Mouse (Mus musculus): ENCODE measurements around the gene Mybl2. TPM values are rescaled to one million over a fixed set of nuclear protein-coding genes. Genes with fewer than 3 reads are reported as not detected.

The Mybl2 gene
- total RNA-seq, 2 experiments from 2014 or later: 4.3 to 5.7 TPM

DNA sequence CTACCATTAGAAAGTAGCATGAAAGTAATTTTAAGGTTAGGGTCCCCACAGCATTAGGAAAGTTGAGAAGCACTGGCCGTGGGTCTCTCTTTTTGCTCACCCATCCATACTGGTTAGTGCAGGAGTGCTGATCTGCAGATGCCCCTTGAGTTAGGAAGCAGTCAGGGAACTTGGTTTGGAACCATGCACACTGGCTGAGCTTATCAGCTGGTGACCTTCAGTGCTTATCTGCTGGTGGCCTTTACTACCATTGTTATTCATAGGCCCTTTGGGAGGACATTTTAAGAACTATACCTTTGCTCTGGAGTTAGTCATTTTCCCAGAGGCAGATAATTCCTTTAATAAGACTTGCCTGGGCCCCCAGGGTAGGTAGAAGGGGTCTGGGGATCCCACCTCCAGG lies 12.7 kb downstream of the Mybl2 start:
- intact Hi-C loops (cut with DNase I): no loop called here

DNA sequence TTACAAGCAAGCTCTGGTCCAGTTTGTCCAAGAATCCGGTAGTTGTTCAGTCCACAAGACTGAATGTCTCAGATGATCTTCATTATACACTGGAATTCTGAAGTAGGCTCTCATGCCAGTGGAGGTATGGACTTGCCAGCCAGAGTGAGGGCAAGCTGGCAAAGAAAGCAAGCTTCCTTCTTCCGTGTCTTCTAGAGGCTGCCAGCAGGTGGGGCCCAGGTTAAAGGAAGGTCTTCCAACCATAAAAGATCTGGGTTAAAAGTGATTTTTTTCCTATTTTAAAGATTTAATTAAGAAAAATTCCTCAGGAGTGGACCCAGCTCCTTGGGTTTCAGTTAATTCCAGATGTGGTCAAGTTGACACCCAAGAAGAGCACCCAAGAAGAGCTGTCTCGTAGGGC lies 15.7 kb downstream of the Mybl2 start:
- no peak for DNase-seq
- intact Hi-C loops (cut with DNase I): no loop called here

More for the DNA sequence above, 12.7 kb downstream of the Mybl2 start:
- no peak for DNase-seq

DNA sequence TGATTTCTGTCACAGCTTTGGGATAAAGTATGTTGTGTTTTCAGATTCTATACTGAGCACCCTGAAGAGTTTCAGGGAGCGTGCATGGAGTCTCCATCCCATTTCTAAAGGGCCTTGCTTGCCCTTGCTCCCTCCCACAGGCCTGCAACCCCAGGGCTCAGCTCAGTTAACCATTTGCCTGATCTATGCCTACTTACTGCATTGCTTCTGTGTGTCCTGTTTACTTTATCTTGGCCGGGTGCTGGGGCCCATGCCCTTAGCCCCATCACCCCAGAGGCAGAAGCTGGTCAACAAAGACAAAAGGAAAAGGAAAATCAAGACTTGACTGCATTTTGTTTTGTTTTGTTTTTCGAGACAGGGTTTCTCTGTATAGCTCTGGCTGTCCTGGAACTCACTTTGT lies 17.1 kb downstream of the Mybl2 start:
- intact Hi-C loops (cut with DNase I): no loop called here
- DNase-seq: no peak

DNA sequence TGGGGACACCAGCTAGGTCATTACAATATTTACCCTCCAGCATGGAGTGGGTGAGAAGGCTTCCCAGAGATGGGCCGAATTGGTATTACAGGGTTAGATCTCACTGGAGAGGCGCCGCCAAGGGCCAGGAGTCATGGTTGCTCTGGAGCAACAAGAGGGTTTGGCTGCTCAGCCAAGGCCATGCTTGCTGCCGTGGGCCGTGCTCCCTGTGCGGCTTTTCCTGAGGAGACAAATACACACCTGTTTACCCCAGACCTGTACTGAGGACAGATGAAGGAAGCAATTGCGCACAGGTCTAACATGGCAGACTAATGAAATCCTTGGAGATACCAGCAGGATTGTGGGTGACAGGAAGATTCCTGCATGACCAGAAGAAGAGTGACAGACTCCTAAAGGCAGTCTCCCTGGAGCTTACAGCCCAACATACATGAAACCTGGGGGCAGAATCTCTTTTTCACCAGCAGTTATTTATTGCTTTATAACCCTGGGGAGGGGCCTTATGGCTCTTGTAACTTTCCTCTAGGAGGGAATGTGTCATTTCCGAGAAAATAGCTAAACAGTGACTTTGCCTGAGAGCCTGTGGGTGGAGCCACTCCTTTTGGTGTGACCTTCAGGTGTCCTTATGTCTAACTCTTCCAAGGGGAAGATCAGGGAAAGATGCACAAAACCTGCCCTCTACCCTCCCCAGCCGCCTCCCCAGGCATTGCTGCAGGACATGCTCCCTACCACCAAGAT lies 18.7 kb downstream of the Mybl2 start:
- intact Hi-C loops (cut with DNase I): no loop called here
- no peak for DNase-seq

DNA sequence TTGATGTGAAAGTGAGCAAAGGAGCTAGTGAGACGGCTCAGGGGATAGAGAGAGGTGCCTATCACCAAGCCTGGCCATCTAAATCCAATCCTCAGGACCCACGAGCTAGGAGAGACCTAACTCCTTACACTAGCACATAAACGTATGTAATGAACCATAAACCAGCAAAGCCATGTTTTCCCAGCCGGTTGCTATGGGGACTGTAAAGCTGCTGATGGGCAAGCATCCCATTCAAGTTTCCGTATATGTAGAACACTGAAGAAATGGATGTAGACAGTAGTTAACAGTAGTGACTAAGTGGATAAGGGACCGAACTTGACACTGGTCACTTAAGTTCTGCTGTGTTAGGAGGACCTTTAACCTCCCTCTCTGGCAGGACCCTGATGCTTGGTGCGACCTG lies 19.5 kb downstream of the Mybl2 start:
- DNase-seq: no peak
- intact Hi-C loops (cut with DNase I): no loop called here

DNA sequence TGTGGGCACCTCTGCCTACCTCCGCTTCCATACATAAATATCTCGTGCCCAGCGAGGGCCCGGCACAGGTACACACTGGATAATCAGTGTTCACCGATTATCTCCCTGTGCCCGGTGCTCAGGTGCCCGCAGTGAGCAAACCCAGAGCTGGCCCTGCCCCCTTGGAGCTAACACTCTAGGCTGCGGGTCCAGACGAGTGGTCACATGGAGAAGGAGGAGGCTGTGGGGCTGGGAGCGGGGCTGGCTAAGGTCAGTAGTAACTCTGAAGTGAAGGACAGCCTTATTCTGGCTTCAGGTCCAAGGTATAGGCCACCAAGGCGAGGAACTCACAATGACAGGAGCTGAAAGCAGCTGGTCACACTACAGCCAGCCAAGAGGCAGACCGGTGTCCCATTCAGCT lies 20.3 kb downstream of the Mybl2 start:
- no peak for DNase-seq
- intact Hi-C loops (cut with DNase I): no loop called here

DNA sequence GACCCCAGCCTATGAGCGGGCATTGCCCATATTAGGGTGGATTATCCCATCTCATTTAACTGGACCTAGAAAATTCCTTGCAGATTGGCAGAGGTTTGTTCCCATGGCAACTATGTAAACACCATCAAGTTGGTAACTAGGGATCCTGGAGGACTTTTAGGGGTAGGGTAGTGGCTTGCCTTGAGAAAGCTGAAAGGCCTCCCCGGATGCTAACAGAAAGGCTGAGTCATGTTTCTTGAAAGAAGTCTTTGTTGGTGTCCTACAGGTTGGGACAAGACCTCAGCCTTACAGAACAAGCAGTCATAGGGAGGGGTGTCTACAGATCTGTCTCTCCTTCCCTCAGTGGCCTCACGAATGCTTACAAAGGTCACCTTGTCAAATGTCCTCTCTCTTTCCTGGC lies 20.7 kb downstream of the Mybl2 start:
- intact Hi-C loops (cut with DNase I): no loop called here

DNA sequence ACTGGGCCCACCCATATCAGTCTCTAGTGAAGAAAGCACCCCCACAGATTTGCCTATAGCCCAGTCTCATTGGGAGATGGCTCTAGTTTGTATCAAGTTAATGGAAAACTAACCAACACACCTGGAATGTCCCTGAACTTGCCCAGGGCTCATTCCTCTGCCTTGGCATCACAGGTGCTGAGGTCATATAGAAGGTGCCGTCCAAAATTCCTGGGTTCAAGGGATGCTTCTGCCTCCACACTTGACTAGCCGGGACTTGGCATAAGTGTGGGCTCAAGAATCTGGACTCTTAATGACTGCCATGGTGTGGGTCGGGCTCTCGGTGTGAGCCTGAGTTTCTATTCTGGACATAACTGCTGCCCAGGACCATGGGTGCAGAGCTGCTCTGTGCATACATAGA lies 24.6 kb downstream of the Mybl2 start:
- intact Hi-C loops (cut with DNase I): no loop called here
- DNase-seq: no peak

More for the DNA sequence above, 20.7 kb downstream of the Mybl2 start:
- no peak for DNase-seq

DNA sequence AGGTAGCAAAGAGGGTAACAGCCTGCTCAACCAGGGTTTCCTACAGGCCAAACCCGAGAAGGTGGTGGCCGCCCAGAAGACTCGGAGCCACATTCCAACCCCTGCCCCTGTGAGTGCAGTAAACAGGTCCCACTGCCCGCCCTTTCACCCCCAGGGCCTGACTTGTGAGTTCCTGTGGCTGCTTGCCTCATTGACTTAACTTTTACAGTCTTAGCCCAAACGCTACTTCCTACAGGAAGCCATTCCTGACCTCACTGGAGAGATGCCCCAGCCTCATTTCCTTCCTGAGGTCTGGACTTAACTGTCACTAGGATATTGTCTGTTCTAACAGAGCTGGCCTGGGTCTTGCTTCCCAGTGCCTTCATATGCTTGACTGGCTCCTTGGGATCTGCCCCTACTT lies 28.1 kb downstream of the Mybl2 start:
- no peak for DNase-seq
- intact Hi-C loops (cut with DNase I): no loop called here

DNA sequence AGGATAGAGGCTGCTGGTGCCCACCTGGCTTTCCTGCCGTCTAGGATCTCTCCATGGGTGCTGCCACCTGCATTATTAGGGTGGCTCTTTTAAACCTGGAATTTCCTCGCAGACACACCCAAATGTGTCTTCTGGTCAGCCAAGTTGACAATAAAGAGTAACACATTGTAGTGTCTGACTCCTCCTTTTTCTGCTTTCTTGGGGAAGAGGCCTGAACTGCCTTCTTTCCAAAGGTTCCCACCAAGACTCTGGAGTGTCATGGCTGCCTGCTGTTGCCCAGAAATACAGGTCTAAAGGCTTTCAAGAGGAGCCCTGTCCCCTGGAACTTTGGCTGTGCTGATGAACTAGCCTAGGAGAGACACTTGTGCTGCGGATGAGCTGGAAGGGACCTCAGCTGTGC lies 30.0 kb downstream of the Mybl2 start:
- intact Hi-C loops (cut with DNase I): no loop called here
- DNase-seq: no peak

DNA sequence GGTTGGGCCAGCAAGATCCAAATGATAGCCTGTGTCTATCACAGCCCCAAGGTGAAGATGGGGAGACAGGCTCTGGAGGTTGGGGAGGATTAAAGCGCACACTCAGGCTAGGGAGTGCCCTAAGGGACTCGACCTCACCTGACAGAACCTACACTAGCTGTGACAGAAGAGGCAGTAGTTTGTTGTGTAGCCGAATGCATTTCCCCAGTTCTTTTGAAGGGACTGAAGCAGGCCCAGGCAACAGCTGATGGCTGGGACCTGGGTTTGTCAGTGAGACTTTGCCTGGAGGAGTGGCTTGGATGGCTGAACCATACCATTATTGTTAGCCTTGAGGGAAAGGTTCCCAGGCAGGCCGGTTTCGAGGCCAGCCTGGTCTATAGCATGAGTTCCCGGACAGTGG lies 30.6 kb downstream of the Mybl2 start:
- DNase-seq: no peak
- intact Hi-C loops (cut with DNase I): no loop called here

DNA sequence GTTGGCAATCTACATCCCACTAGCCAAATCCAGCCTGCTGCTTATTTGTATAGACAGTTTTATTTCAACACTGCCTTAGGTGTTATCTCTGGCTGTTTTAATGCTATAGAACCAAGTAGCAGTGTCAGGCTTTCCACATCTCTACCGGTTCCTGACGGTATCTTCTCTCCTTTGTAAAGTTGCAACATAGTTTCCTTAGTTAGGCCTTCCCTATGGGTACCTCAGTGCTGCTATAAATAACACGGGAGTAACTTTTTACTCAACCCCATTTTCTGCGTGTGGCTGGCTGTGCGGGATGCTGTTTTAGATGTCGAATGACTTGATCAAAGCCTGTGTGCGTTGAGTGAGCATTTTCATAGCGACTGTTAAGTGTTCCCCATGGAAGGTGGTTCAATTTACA lies 32.1 kb downstream of the Mybl2 start:
- DNase-seq: no peak
- intact Hi-C loops (cut with DNase I): no loop called here

DNA sequence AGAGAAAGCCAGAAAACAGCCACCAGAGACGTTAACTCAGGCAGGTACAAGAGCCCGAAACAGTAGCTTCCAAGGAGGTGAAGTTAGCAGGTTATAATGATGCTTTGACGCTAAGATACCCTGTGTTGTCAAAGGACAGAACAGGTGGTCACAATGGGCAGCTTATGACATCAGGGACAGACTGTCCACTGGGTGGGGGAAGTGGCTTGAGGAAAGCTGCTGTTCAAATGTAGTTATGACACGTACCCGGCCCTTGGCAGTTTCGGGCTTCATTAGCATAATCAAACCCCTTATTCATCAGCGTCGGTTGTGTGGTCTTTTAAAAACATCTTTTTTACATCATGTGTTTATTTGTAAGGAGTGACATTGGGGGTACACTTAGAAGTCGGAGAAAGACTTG lies 33.2 kb downstream of the Mybl2 start, which contains the start of gene Gtsf1l:
Gene Gtsf1l, minus strand, starts transcription at position 128 of the 400 bp plus-strand sequence.
- DNase-seq: no peak
- intact Hi-C loops (cut with DNase I): no loop called here

DNA sequence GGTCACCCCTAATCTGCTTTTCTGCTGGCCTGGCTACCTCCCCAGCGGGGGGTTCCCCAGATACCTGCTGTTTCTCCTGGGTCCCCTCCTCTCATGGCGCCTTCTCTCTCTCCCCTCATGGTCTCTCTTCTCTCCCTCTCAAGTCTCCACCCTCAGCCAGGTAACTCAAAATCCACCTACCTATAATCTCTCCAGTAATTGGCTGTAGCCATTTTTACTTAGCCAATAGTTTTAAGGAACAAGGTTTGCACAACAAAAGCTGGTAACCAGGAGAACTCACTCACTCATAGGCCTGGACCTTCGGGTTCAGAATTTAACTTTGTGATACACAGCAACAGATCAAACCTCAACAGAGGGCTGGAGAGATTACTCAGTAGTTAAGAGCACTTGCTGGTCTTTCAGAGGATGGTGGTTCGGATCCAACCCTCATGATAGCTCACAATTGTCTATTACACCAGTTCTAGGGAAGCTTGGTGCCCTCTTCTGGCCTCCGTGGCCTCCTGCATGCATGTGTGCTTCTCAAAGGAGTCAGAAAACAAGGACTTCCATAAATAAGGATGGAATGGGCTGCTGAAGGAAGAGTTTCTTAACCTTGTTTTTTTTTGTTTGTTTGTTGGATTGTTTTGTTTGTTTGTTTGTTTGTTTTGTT lies 35.1 kb downstream of the Mybl2 start:
- no peak for DNase-seq
- intact Hi-C loops (cut with DNase I): no loop called here

DNA sequence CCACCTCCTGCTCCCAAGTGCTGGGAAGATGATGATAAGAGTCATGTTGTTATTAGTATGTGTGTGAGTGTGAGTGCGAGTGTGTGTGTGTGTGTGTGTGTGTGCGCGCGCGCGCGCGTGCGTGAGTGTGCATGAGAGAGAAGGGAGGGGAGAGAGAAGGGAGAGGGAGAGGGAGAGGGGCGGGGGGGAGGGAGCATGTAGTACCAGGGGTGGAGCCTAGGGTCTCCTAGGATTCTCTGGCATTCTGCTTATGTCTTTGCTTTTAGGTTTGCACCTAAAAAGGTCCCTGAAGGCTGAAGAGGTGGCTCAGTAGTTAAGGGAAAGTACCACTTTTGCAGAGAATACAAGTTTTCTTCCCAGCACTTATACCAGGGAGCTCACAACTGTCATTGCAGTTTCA lies 40.4 kb downstream of the Mybl2 start:
- DNase-seq: no peak
- intact Hi-C loops (cut with DNase I): no loop called here

DNA sequence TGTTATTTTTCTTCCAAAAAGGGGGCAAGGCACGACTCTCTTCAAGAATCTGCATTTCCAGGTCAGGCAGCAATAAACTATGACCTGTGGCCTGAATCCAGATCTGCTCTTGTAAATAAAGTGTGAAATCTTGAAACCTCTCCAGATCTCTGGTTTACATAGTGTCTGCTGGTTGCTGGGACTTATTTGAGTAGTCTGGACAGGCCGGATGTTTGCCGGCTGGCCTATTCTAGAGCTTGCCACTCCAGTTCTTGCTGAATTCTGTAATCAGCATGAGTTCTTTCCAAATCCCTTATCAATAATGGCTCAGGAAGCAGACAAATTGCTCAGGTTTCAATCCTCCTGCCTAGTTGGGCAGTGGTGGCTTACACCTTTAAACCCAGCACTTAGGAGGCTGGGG lies 41.3 kb downstream of the Mybl2 start:
- intact Hi-C loops (cut with DNase I): no loop called here
- DNase-seq: no peak

DNA sequence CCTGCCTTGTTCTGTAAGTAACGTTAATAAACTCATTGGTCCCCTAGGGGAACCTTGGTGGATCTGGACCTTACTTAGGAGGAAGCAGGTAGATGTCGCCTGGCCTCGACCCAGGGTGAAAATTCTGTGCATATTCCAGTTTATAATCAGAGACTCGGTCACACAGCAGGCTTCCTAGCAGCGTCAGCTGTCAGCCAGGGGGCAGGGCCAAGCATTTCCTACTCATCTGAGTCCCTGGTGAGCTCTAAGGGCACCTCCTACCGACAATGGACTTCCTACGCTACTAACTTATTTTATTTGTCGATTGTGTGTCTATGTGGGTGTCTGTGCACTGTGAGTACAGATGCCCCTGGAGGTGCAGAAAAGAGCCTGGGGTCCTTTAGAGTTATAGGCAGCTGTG lies 45.4 kb downstream of the Mybl2 start:
- intact Hi-C loops (cut with DNase I): no loop called here
- no peak for DNase-seq

DNA sequence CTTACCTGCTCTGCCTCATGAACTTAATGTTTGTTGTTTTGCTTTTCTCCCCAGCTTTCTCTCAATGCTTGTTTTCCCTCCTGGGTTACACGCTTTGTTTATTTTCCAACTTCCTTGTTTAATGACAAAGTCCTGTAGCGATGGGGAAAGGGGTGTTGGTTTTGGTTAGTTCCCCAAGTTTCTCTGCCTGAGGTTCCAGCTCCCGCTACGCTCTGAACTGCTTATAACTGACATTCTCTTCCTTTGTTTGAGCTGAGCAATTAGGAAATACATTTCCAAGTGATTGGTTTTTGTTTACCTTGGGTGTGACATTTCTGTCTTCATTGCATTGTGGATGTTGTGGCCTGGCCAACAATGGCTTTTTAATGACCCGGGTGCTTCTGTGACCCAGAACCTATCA lies 46.1 kb downstream of the Mybl2 start:
- intact Hi-C loops (cut with DNase I): no loop called here
- no peak for DNase-seq

DNA sequence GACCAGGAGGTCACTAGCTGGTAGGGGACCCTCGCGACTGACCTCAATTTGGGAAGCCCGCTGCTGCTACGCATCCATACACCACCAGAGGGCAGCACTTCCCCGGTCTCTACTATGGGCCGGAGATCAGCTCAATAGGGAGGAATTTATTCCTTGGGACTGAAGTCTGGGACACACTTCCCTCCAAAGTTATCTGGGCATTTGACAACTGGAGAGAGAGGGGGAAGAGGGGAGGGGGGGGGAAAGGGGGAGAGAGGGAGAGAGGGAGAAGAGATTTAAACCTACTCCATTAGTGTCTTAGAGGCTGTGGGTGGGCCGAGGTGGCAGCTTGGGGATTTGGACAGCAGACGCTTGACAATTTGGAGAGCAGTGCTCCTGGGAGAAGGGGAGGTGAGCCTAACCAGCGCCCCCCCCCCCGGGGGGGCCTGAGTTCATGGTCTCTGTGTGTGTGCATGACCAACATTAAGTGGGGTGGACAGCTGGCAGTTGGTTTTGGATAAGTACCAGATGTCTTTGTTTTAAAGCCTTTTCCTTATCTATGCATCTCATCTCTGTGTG lies 47.2 kb downstream of the Mybl2 start:
- intact Hi-C loops (cut with DNase I): loop anchor here (1.0 kb wide), 1 partner anchor 229 kb away; no protein-coding TSS in a partner anchor
- DNase-seq: peak; percentile 77

DNA sequence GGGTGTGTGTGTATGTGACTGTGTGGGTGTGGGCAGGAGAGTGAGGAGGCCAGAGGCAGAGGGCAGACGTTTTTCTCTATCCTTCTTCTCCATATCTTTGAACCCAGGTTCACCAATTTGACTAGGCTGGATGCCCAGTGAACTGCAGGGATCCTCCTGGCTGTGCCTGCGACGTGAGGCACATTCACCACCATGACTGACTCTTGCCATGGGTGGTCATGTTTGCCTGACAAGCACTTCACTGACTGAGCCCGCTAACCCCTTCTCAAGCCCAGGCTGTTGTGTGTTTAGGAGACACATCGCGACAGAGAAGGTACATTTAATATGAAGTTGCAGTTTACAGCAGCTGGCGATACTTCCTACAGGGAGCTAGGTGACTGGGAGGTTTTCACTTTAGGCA lies 47.7 kb downstream of the Mybl2 start:
- intact Hi-C loops (cut with DNase I): loop anchor here (1.0 kb wide), 1 partner anchor 228 kb away; no protein-coding TSS in a partner anchor
- DNase-seq: peak; percentile 35

DNA sequence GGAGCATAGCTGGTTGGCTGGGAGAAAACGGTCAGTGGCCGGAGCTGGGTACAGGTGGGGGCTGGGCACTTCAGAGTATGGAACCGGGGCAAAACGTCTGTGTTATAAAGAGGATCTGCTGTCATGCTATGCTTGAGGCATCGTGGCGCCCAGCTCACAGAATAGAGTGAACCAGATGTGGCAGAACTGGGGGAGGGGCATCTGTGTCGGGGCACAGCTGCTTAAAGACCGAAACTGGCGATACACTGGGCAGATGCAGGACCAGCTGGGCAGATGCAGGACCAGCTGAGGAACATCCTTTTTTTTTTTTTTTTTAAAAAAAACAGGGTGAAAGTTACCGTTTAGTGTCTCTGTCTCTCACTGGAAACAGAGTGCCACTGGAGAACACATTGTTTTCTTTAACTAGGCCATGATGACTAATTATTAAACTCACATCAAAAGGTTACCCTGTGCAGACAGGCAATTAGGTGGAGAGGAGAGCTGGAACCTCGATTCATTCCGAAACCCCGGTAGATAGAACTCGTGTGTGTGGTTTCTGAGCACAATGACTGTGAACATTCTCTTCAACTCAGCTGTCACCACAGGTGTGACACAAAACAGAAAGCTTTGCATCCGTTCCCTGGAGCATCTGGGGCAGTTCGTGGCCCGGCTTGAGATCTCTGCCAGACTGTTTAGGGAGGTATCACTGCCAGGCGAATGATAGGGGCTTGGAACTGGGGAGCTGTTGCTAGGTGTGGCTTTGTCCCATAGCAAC lies 48.6 kb downstream of the Mybl2 start:
- intact Hi-C loops (cut with DNase I): loop anchor here (1.0 kb wide), 1 partner anchor 227 kb away; no protein-coding TSS in a partner anchor

More for the DNA sequence above, 48.6 kb downstream of the Mybl2 start:
- no peak for DNase-seq

All from left cerebral cortex, postnatal 4 days (tissue).